Mouse (Mus musculus): ENCODE data around the gene Lrrc8e.

Gene Lrrc8e

GRCm38 (mm10) chr8:4256911-4257310 lies 30.3 kb downstream of the Lrrc8e start:
- peak; percentile 88 to 91 for DNase-seq (ENCODE audit: low spot score in 2 of 2)

- no peak for DNase-seq (ENCODE audit: low spot score in 2 of 2)
These were observed 30.7 kb downstream of the Lrrc8e start for GRCm38 (mm10) chr8:4257350-4257749.

GRCm38 (mm10) chr8:4258233-4258632 lies 31.6 kb downstream of the Lrrc8e start:
- peak in 1 of 2 experiments; percentile 84 for DNase-seq (ENCODE audit: low spot score in 2 of 2)

GRCm38 (mm10) chr8:4258678-4259077 lies 32.1 kb downstream of the Lrrc8e start:
- DNase-seq (ENCODE audit: low spot score in 2 of 2) = peak in 1 of 2 experiments; percentile 60

GRCm38 (mm10) chr8:4259125-4259804 lies 32.6 kb downstream of the Lrrc8e start, which contains the start of gene Ctxn1:
Gene Ctxn1, minus strand, starts transcription at chr8:4259274.
- peak; percentile 90 to 91 for DNase-seq (ENCODE audit: low spot score in 2 of 2)

- no peak for DNase-seq (ENCODE audit: low spot score in 2 of 2)
These were observed 33.2 kb downstream of the Lrrc8e start for GRCm38 (mm10) chr8:4259805-4260170.

- DNase-seq (ENCODE audit: low spot score in 2 of 2) = no peak
These were observed 36.6 kb downstream of the Lrrc8e start for GRCm38 (mm10) chr8:4263105-4263791.

- no peak for DNase-seq (ENCODE audit: low spot score in 2 of 2)
These were observed 38.7 kb downstream of the Lrrc8e start for GRCm38 (mm10) chr8:4265160-4265914.

- DNase-seq (ENCODE audit: low spot score in 2 of 2) = no peak
These were observed 41.0 kb downstream of the Lrrc8e start for GRCm38 (mm10) chr8:4267627-4268026.

GRCm38 (mm10) chr8:4269609-4270008 lies 43.0 kb downstream of the Lrrc8e start:
- no peak for DNase-seq (ENCODE audit: low spot score in 2 of 2)

GRCm38 (mm10) chr8:4275275-4276110 lies 48.9 kb downstream of the Lrrc8e start, which contains the start of gene Timm44:
Gene Timm44, minus strand, starts transcription at chr8:4275913.
- peak; percentile 93 to 95 for DNase-seq (ENCODE audit: low spot score in 2 of 2)

- DNase-seq (ENCODE audit: low spot score in 2 of 2) = no peak
These were observed 49.5 kb downstream of the Lrrc8e start for GRCm38 (mm10) chr8:4276111-4276465.

All from left cerebral cortex, adult 9 months (tissue).